Mouse (Mus musculus): ENCODE data around the gene Chst2. TPM values are rescaled to one million over a fixed set of nuclear protein-coding genes. Genes with fewer than 3 reads are reported as not detected.

Gene Chst2
- polyA plus RNA-seq, 1 experiment from 2014 or later, result 10.2 TPM

Other genes with a start within 250 kb of the Chst2 start
- gene U2surp, start 105.3 kb upstream of the Chst2 start, polyA plus RNA-seq (2014; fragmentation: Nextera tagmentation; extraction: Ambion mirVana), result 129 and 132 TPM in 2 replicates
- 1.9 and 3.1 TPM in 2 replicates for gene Paqr9, start 152.9 kb upstream of the Chst2 start, polyA plus RNA-seq (2014; fragmentation: Nextera tagmentation; extraction: Ambion mirVana)
- gene Pcolce2, start 230.9 kb upstream of the Chst2 start, polyA plus RNA-seq (2014; fragmentation: Nextera tagmentation; extraction: Ambion mirVana), result 1.7 and 2.4 TPM in 2 replicates

Measured in forebrain, embryonic 14.5 days (tissue).